ENCODE assay signal across 7 mouse cellular contexts in genomic region chr9:21593122-21593721, GRCm38 (mm10). TPM values are rescaled to one million over a fixed set of nuclear protein-coding genes. Genes with fewer than 3 reads are reported as not detected.
A peak's percentile ranks its signal among the peaks of the same experiment; 100 is the strongest.
DNase-seq lines count a peak whose midpoint lies in the region; ATAC-seq and TF ChIP-seq lines count a peak whose summit lies in the region.

No protein-coding gene starts in this region.

- H3K4me1 ChIP-seq in ES-E14 (ENCODE audit: control insufficient read depth in 2 of 2, insufficient read depth in 2 of 2, low read length in 2 of 2, poor library complexity in 1 of 2) = 0 out of 4 replicates have a peak, but pooled peaks cover 0 to 2% of the 10 kb centered on the region in 2 experiments
- peaks cover 22% of the 10 kb centered on the region for H3K4me1 ChIP-seq in forebrain, embryonic 14.5 days (ENCODE audit: control insufficient read depth, insufficient read depth, low read length)
- peaks cover 27% of the 10 kb centered on the region for H3K4me1 ChIP-seq in hindbrain, embryonic 16.5 days (ENCODE audit: control insufficient read depth, insufficient read depth, low read depth, low read length)
- peaks cover 26% of the 10 kb centered on the region for H3K4me1 ChIP-seq in limb, embryonic 10.5 days

- ATAC-seq in forebrain, embryonic 14.5 days = peak; percentile 59
- ATAC-seq in hindbrain, embryonic 16.5 days = peak; percentile 66
- peak; percentile 27 for ATAC-seq in megakaryocyte-erythroid progenitor cell, adult 5-6 weeks (replicated peaks; ENCODE audit: low FRiP score, low TSS enrichment, poor library complexity, severe bottlenecking)

- in situ Hi-C loops in ES-E14 (cut with MboI; ENCODE audit: low sequenced_read_pairs in 2 of 2, unreplicated experiment in 2 of 2) = no loop called here

- H3K9ac ChIP-seq in ES-E14 (ENCODE audit: insufficient read depth, low read depth, low read length, poor library complexity, severe bottlenecking) = peak overlapping the region; percentile 91
- peak overlapping the region; percentile 92 for H3K9ac ChIP-seq in forebrain, embryonic 14.5 days (ENCODE audit: low read length)
- peak overlapping the region; percentile 88 for H3K9ac ChIP-seq in hindbrain, embryonic 16.5 days (ENCODE audit: low read depth, low read length)

- WGBS in forebrain, embryonic 14.5 days = 2% methylated on average over 68 of the region's 69 CpGs
- 2% methylated on average over 60 of the region's 69 CpGs for WGBS in hindbrain, embryonic 16.5 days
- WGBS in limb, embryonic 10.5 days = 2% methylated on average over 69 of the region's 69 CpGs

- peak overlapping the region; percentile 83 to 94 for H3K4me3 ChIP-seq in ES-E14 (ENCODE audit: insufficient read depth in 1 of 2, low read depth in 1 of 2, low read length in 2 of 2, poor library complexity in 1 of 2, severe bottlenecking in 1 of 2)
- H3K4me3 ChIP-seq in forebrain, embryonic 14.5 days (ENCODE audit: low read depth, low read length) = peak overlapping the region; percentile 91
- peak overlapping the region; percentile 85 for H3K4me3 ChIP-seq in hindbrain, embryonic 16.5 days (ENCODE audit: low read length)
- H3K4me3 ChIP-seq in limb, embryonic 10.5 days = peak overlapping the region; percentile 93

- peak overlapping the region; percentile 90 for H3K4me2 ChIP-seq in forebrain, embryonic 14.5 days (ENCODE audit: low read length)
- H3K4me2 ChIP-seq in hindbrain, embryonic 16.5 days (ENCODE audit: low read length) = peak overlapping the region; percentile 91

- H3K27ac ChIP-seq in ES-E14 (ENCODE audit: insufficient read depth, low read depth, low read length, poor library complexity, severe bottlenecking) = no peak overlapping the region
- peak overlapping the region; percentile 84 for H3K27ac ChIP-seq in forebrain, embryonic 14.5 days (ENCODE audit: low read depth, low read length)
- peak overlapping the region; percentile 79 for H3K27ac ChIP-seq in hindbrain, embryonic 16.5 days (ENCODE audit: low read depth, low read length)
- H3K27ac ChIP-seq in limb, embryonic 10.5 days = peak overlapping the region; percentile 85

- H3K9me3 ChIP-seq in ES-E14 (ENCODE audit: control insufficient read depth, insufficient read depth, low read depth, low read length) = no peaks in the 10 kb centered on the region
- H3K9me3 ChIP-seq in forebrain, embryonic 14.5 days (replicated peaks; ENCODE audit: control insufficient read depth, low read length) = no peaks in the 10 kb centered on the region
- no peaks in the 10 kb centered on the region for H3K9me3 ChIP-seq in hindbrain, embryonic 16.5 days (ENCODE audit: control insufficient read depth, low read length)
- no peaks in the 10 kb centered on the region for H3K9me3 ChIP-seq in limb, embryonic 10.5 days (replicated peaks)

- peaks cover 19% of the 10 kb centered on the region for H3K36me3 ChIP-seq in ES-E14 (ENCODE audit: control insufficient read depth, insufficient read depth, low read length, poor library complexity, severe bottlenecking)
- peaks cover 40% of the 10 kb centered on the region for H3K36me3 ChIP-seq in forebrain, embryonic 14.5 days (ENCODE audit: control insufficient read depth, insufficient read depth, low read length)
- H3K36me3 ChIP-seq in hindbrain, embryonic 16.5 days (ENCODE audit: control insufficient read depth, insufficient read depth, low read length) = peaks cover 14% of the 10 kb centered on the region
- peaks cover 62% of the 10 kb centered on the region for H3K36me3 ChIP-seq in limb, embryonic 10.5 days

- H3K27me3 ChIP-seq in forebrain, embryonic 14.5 days (replicated peaks; ENCODE audit: control insufficient read depth, insufficient read depth, low read length) = no peaks in the 10 kb centered on the region
- H3K27me3 ChIP-seq in hindbrain, embryonic 16.5 days (replicated peaks; ENCODE audit: control insufficient read depth, insufficient read depth, low read length) = no peaks in the 10 kb centered on the region
- H3K27me3 ChIP-seq in limb, embryonic 10.5 days (ENCODE audit: low read depth, poor library complexity, severe bottlenecking) = no peaks in the 10 kb centered on the region

- no peak for DNase-seq in ES-E14 (ENCODE audit: low read depth, low spot score)
- peak; percentile 65 for DNase-seq in adrenal gland, adult 8-10 months
- no peak for DNase-seq in forebrain, embryonic 14.5 days (ENCODE audit: low spot score)
- no peak for DNase-seq in limb, embryonic 10.5 days (ENCODE audit: low spot score)
- peak; percentile 62 for DNase-seq in spleen, postnatal 10 days (ENCODE audit: low spot score in 2 of 2)

TF ChIP-seq in ES-E14, 5 proteins besides CTCF, POLR2A, EP300 and RAD21:
- TF ChIP-seq CHD2 (IDR thresholded peaks at IDR 0.05; ENCODE audit: low read depth, low read length) = no peak
- no peak for TF ChIP-seq ZC3H11A (IDR thresholded peaks at IDR 0.05; ENCODE audit: borderline replicate concordance, low read depth, low read length)

RNA-seq across cellular contexts. Expression of gene Yipf2, which starts 0.6 kb away (rescaled TPM):
- 22.8 and 23.6 TPM in 2 replicates for total RNA-seq in ES-E14 (2012; rRNA removed)
- total RNA-seq in adrenal gland, adult 8-10 months (2022) = 10 to 100 TPM; 33.2 to 52.0 (median 44.1) TPM
- 16.9 and 18.2 TPM in 2 replicates for polyA plus RNA-seq in forebrain, embryonic 14.5 days (2014; fragmentation: Nextera tagmentation; extraction: Ambion mirVana)
- 25.6 and 26.1 TPM in 2 replicates for polyA plus RNA-seq in hindbrain, embryonic 16.5 days (2015; fragmentation: Nextera tagmentation; extraction: Ambion mirVana)
- polyA plus RNA-seq in limb, embryonic 10.5 days (2016; fragmentation: Nextera tagmentation; extraction: Ambion mirVana) = 17.6 and 26.2 TPM in 2 replicates
- total RNA-seq in megakaryocyte-erythroid progenitor cell, adult 5-6 weeks (2014; fragmentation: Nextera tagmentation) = 3.6 and 5.6 TPM in 2 replicates
- 3.1 and 4.9 TPM in 2 replicates for total RNA-seq in megakaryocyte-erythroid progenitor cell, adult 5-6 weeks (2017)

RNA-seq across cellular contexts. Expression of gene Timm29, which starts 0.7 kb away (rescaled TPM):
- 22.6 and 24.7 TPM in 2 replicates for total RNA-seq in ES-E14 (2012; rRNA removed)
- 10 to 100 TPM; 61.4 to 80.6 (median 69.3) TPM for total RNA-seq in adrenal gland, adult 8-10 months (2022)
- 67.3 and 68.4 TPM in 2 replicates for polyA plus RNA-seq in forebrain, embryonic 14.5 days (2014; fragmentation: Nextera tagmentation; extraction: Ambion mirVana)
- 51.8 and 53.4 TPM in 2 replicates for polyA plus RNA-seq in hindbrain, embryonic 16.5 days (2015; fragmentation: Nextera tagmentation; extraction: Ambion mirVana)
- 30.9 and 35.7 TPM in 2 replicates for polyA plus RNA-seq in limb, embryonic 10.5 days (2016; fragmentation: Nextera tagmentation; extraction: Ambion mirVana)
- 27.2 and 30.2 TPM in 2 replicates for total RNA-seq in megakaryocyte-erythroid progenitor cell, adult 5-6 weeks (2014; fragmentation: Nextera tagmentation)
- total RNA-seq in megakaryocyte-erythroid progenitor cell, adult 5-6 weeks (2017) = 37.6 and 51.4 TPM in 2 replicates

RNA-seq across cellular contexts. Expression of gene Smarca4, which starts 22.7 kb away (rescaled TPM):
- 104 and 122 TPM in 2 replicates for total RNA-seq in ES-E14 (2012; rRNA removed)
- 10 to 100 TPM; 78.6 to 92.0 (median 80.9) TPM for total RNA-seq in adrenal gland, adult 8-10 months (2022)
- 128 and 153 TPM in 2 replicates for polyA plus RNA-seq in forebrain, embryonic 14.5 days (2014; fragmentation: Nextera tagmentation; extraction: Ambion mirVana)
- 109 and 130 TPM in 2 replicates for polyA plus RNA-seq in hindbrain, embryonic 16.5 days (2015; fragmentation: Nextera tagmentation; extraction: Ambion mirVana)
- polyA plus RNA-seq in limb, embryonic 10.5 days (2016; fragmentation: Nextera tagmentation; extraction: Ambion mirVana) = 169 and 171 TPM in 2 replicates
- total RNA-seq in megakaryocyte-erythroid progenitor cell, adult 5-6 weeks (2014; fragmentation: Nextera tagmentation) = 96.0 and 106 TPM in 2 replicates
- 55.3 and 82.3 TPM in 2 replicates for total RNA-seq in megakaryocyte-erythroid progenitor cell, adult 5-6 weeks (2017)

RNA-seq across cellular contexts. Expression of gene Carm1, which starts 46.5 kb away (rescaled TPM):
- 60.0 and 67.3 TPM in 2 replicates for total RNA-seq in ES-E14 (2012; rRNA removed)
- 10 to 100 TPM; 37.7 to 59.2 (median 52.6) TPM for total RNA-seq in adrenal gland, adult 8-10 months (2022)
- polyA plus RNA-seq in forebrain, embryonic 14.5 days (2014; fragmentation: Nextera tagmentation; extraction: Ambion mirVana) = 22.8 and 26.7 TPM in 2 replicates
- 15.8 and 25.4 TPM in 2 replicates for polyA plus RNA-seq in hindbrain, embryonic 16.5 days (2015; fragmentation: Nextera tagmentation; extraction: Ambion mirVana)
- polyA plus RNA-seq in limb, embryonic 10.5 days (2016; fragmentation: Nextera tagmentation; extraction: Ambion mirVana) = 85.8 and 100 TPM in 2 replicates
- 95.2 and 131 TPM in 2 replicates for total RNA-seq in megakaryocyte-erythroid progenitor cell, adult 5-6 weeks (2014; fragmentation: Nextera tagmentation)
- total RNA-seq in megakaryocyte-erythroid progenitor cell, adult 5-6 weeks (2017) = 24.9 and 46.0 TPM in 2 replicates

Comparison
In these comparisons a context has a peak if more than half of its experiments do, and no peak if none do; other contexts are left out.
1. DNase-seq: peak in adrenal gland, adult 8-10 months (single experiment) and spleen, postnatal 10 days (2 of 2); none in ES-E14 (single experiment), forebrain, embryonic 14.5 days (single experiment) and limb, embryonic 10.5 days (single experiment).
2. Peak in every context shown above with its lines, with median percentiles within 50 percentile points of each other: H3K4me3 ChIP-seq, H3K9ac ChIP-seq and ATAC-seq.